Mouse (Mus musculus): Measurements from ENCODE around the gene Stoml3. TPM values are rescaled to one million over a fixed set of nuclear protein-coding genes. Genes with fewer than 3 reads are reported as not detected.

The Stoml3 gene
- total and polyA plus RNA-seq, 3 experiments: not detected

DNA sequence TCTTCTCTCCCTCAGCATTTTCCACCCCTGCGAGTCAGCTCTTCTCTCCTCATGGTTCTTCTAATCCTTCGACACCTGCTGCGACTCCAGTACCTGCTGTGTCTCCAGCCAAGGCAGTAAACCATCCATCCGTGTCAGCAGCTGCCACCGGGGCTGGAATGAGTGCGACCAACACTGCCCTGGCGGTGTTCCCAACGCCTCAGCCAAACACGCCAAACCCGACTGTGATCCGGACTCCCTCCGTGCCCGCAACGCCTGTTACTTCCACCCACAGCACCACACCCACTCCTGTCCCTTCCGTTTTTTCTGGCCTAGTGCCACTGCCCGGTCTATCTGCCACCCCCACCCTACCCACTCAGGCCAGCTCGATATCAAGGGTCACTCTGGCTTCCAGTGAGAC, 11.0 kb upstream of the Stoml3 start:
- Histone ChIP-seq H3K9ac (ENCODE audit: insufficient read depth, low read depth) (no peak overlapping the region), H3K4me1 (ENCODE audit: control insufficient read depth in 1 of 2, insufficient read depth in 2 of 2) (no peaks in the 10 kb centered on the region), H3K79me2 (replicated peaks; ENCODE audit: control insufficient read depth, extremely low read depth, insufficient read depth, poor library complexity, severe bottlenecking) (no peaks in the 10 kb centered on the region), H3K9me3 (replicated peaks; ENCODE audit: low read length) (no peaks in the 10 kb centered on the region), H3K27ac (ENCODE audit: insufficient read depth, low read depth) (no peak overlapping the region), H3K27me3 (replicated peaks) (no peaks in the 10 kb centered on the region), H3K4me2 (ENCODE audit: insufficient read depth, low read depth, poor library complexity, severe bottlenecking) (no peak overlapping the region), H3K4me3 (replicated peaks in 1 of 3; ENCODE audit: low read depth in 2 of 3, low read length in 2 of 3, poor library complexity in 1 of 3) (no peak overlapping the region), H3K36me3 (replicated peaks in 1 of 2; ENCODE audit: control insufficient read depth in 1 of 2, insufficient read depth in 1 of 2, low read length in 1 of 2) (peaks cover 68 to 93% of the 10 kb centered on the region in 2 experiments)
- no peak for DNase-seq (ENCODE audit: extremely low read depth)
- dilution Hi-C loops (cut with MboI; ENCODE audit: extremely low pct_ligation_motif_present, extremely low pct_unique_long_range_greater_than_20kb, low sequenced_read_pairs): no loop called here
- TF ChIP-seq MEF2A (IDR thresholded peaks at IDR 0.05; ENCODE audit: borderline replicate concordance, low read depth, low read length): no peak
- TF ChIP-seq MAZ (IDR thresholded peaks at IDR 0.05; ENCODE audit: low read depth, low read length): no peak
- TF ChIP-seq KAT2A (IDR thresholded peaks at IDR 0.05; ENCODE audit: insufficient replicate concordance, low read length): no peak
- no peak for TF ChIP-seq NELFE (IDR thresholded peaks at IDR 0.05; ENCODE audit: low read depth, low read length)
- TF ChIP-seq CHD1 (IDR thresholded peaks at IDR 0.05; ENCODE audit: low read depth, low read length): no peak
- TF ChIP-seq JUND (conservative IDR thresholded peaks at IDR 0.05; ENCODE audit: low read depth, low read length): no peak
- TF ChIP-seq ELF1 (IDR thresholded peaks at IDR 0.05; ENCODE audit: low read depth, low read length): no peak
- TF ChIP-seq ETS1 (conservative IDR thresholded peaks at IDR 0.05; ENCODE audit: low read depth, low read length): no peak
- TF ChIP-seq NRF1 (IDR thresholded peaks at IDR 0.05; ENCODE audit: low read depth, low read length): no peak
- TF ChIP-seq MAX (IDR thresholded peaks at IDR 0.05; ENCODE audit: low read length): no peak
- TF ChIP-seq HCFC1 (IDR thresholded peaks at IDR 0.05; ENCODE audit: low read depth, low read length): no peak
- no peak for TF ChIP-seq PAX5 (IDR thresholded peaks at IDR 0.05; ENCODE audit: low read length)
- TF ChIP-seq BHLHE40 (IDR thresholded peaks at IDR 0.05; ENCODE audit: low read depth, low read length): no peak
- TF ChIP-seq RAD21 (IDR thresholded peaks at IDR 0.05; ENCODE audit: low read depth, low read length): no peak
- TF ChIP-seq POLR2AphosphoS2 (IDR thresholded peaks at IDR 0.05; ENCODE audit: low read depth, low read length): no peak
- in situ Hi-C loops (cut with MboI; ENCODE audit: low pct_ligation_motif_present, low pct_unique_long_range_greater_than_20kb, low sequenced_read_pairs): no loop called here

DNA sequence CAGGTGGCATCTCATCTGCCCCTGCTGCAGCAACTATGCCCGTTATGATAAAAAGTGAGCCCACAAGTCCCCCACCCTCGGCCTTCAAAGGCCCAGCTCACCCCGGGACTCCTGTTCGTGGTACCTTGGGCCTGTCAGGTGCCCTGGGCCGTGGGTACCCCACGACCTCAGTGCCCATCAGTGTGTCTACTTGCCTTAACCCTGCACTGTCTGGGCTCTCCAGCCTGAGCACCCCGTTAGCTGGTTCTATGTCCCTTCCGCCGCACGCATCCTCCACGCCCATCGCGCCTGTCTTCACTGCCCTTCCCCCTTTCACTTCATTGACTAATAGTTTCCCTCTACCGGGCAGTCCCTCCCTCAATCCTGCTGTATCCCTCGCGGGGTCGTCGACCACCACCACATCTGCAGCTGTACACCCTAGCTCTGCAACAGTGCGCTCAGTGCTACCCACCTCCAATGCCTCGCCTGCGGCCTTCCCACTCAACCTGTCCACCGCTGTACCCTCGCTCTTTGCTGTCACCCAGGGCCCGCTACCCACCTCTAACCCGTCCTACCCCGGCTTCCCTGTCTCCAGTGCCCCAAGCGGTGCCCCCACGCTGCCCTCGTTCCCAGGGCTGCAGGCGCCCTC, 9.9 kb upstream of the Stoml3 start:
- Histone ChIP-seq H3K36me3 (replicated peaks in 1 of 2; ENCODE audit: control insufficient read depth in 1 of 2, insufficient read depth in 1 of 2, low read length in 1 of 2) (peaks cover 60 to 84% of the 10 kb centered on the region in 2 experiments), H3K27ac (ENCODE audit: insufficient read depth, low read depth) (no peak overlapping the region), H3K9me3 (replicated peaks; ENCODE audit: low read length) (no peaks in the 10 kb centered on the region), H3K4me3 (replicated peaks in 1 of 3; ENCODE audit: low read depth in 2 of 3, low read length in 2 of 3, poor library complexity in 1 of 3) (no peak overlapping the region), H3K27me3 (replicated peaks) (no peaks in the 10 kb centered on the region), H3K9ac (ENCODE audit: insufficient read depth, low read depth) (no peak overlapping the region), H3K4me1 (ENCODE audit: control insufficient read depth in 1 of 2, insufficient read depth in 2 of 2) (peaks cover 0 to 4% of the 10 kb centered on the region in 2 experiments; a peak in 3 of 4 replicates), H3K4me2 (ENCODE audit: insufficient read depth, low read depth, poor library complexity, severe bottlenecking) (no peak overlapping the region), H3K79me2 (replicated peaks; ENCODE audit: control insufficient read depth, extremely low read depth, insufficient read depth, poor library complexity, severe bottlenecking) (no peaks in the 10 kb centered on the region)
- in situ Hi-C loops (cut with MboI; ENCODE audit: low pct_ligation_motif_present, low pct_unique_long_range_greater_than_20kb, low sequenced_read_pairs) (no loop called here), dilution Hi-C loops (cut with MboI; ENCODE audit: extremely low pct_ligation_motif_present, extremely low pct_unique_long_range_greater_than_20kb, low sequenced_read_pairs) (no loop called here)
- TF ChIP-seq RCOR1 (conservative IDR thresholded peaks at IDR 0.05; ENCODE audit: low read depth, low read length) (no peak), EP300 (IDR thresholded peaks at IDR 0.05; ENCODE audit: low read length) (no peak), MEF2A (IDR thresholded peaks at IDR 0.05; ENCODE audit: borderline replicate concordance, low read depth, low read length) (no peak), SIN3A (IDR thresholded peaks at IDR 0.05; ENCODE audit: low read length) (no peak), MYC (IDR thresholded peaks at IDR 0.05; ENCODE audit: low read depth, low read length) (no peak), ZMIZ1 (IDR thresholded peaks at IDR 0.05; ENCODE audit: low read depth, low read length) (no peak), ELF1 (IDR thresholded peaks at IDR 0.05; ENCODE audit: low read depth, low read length) (no peak), ZC3H11A (IDR thresholded peaks at IDR 0.05; ENCODE audit: low read depth, low read length) (no peak), UBTF (IDR thresholded peaks at IDR 0.05; ENCODE audit: low read depth, low read length) (no peak), TCF12 (IDR thresholded peaks at IDR 0.05; ENCODE audit: low read depth, low read length) (no peak), TBP (conservative IDR thresholded peaks at IDR 0.05; ENCODE audit: low read depth, low read length) (no peak), PAX5 (IDR thresholded peaks at IDR 0.05; ENCODE audit: low read length) (no peak)
- no peak for DNase-seq (ENCODE audit: extremely low read depth)

All from CH12.LX (cell line).